Mouse (Mus musculus) adrenal gland (tissue): ENCODE data around the gene Cilp.
"Not testable (repeated sequence)": the region's sequence is repeated elsewhere in the genome, so short reads cannot be mapped to it uniquely, and the experiment has no call there.

ENCODE experiments used
- intact Hi-C: fragments of 180-260 bp; cut with DNase I; formaldehyde crosslinking; loops from one replicate; pipeline ENCODE4 v1.15.1; 2025

Gene Cilp

DNA sequence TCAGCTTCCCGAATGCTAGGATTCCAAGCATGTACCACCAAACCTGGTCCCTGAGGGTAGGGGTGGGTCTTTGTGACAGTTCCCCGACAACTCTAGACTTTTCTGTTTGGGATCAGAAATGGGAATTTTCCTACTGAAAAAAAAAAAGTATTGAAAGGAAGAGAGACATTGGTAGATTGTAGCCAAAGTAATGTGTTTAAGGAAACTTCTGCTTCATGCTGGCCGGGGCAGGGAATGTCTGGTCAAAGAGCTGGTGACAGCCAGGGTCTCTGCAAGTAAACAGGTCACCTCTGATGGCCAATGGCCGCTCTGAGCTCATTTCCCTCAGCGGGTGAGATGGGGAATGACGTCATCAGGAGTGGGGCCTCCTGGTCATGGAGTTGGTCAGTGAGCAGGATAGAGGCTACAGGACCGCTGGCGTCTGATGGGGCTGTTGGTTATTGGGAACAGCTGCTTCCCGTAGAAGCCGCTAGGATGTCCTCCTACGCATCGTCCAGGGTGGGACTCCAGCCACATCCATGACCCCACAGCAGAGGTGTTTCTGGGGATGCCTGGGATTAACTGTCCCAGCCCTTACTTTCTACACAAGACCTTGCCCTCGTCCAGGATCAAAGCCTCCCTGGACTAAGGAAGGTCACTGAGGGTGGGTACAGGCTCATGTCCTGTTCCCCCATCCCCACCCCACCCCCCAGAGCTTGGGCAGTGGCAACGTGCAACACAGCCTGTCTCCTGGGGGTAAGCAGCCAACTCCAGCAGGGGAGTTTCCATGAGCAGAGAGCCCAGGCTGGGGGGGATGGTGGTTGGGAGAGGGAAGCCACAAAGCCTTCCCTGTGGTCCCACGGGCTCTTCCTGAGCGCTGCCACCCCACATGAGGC lies 17.2 kb upstream of the Cilp start:
- intact Hi-C loops, result no loop called here

DNA sequence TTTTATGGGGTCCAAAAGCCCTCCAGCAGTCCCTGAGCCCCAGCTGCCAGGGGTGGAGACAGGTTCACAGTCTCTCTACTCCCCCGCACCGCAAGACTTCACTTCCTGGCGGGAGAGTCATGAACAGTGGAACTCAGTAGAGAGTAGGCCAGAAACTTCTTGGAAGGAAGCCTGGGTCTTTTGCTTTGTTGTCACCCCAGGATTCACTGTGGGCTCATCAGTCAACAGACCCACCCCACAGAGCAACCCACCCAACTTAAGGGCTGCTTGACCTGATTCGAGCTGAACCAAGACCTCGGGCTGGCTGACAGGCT lies 16.6 kb upstream of the Cilp start:
- intact Hi-C loops, result no loop called here

GRCm38 (mm10) chr9:65252026-65252425 lies 13.0 kb upstream of the Cilp start:
- intact Hi-C loops, result no loop called here

GRCm38 (mm10) chr9:65255906-65256600 lies 8.9 kb upstream of the Cilp start:
- intact Hi-C loops, result no loop called here

DNA sequence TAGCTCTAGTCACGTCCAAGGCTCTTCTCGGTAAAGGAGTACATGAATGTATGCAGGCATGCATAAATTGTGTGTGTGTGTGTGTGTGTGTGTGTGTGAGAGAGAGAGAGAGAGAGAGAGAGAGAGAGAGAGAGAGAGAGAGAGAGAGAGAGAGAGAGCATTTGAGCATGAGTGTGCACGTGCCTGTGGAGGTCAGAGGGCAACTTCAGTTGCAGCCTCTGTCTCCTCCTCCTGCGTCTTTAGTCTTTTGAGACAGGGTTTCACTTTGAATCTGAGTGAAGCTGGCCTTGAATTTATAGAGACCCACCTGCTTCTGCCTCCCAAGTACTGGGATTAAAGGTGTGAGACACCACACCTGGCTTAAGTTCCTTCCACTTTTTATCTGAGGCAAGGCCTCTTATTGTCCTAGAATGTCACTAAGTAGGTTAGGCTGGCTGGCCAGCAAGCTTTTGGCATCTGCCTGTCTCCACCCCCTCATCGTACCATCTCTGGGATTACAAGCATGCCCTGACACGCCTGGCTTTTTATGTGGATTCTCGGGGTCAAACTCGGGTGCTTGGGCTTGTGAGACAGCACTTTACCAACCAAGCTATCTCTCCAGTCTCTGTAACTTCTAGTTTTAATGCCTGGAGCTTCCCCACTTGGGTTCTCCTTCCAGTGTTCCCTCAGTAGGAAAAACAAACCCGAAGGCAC lies 7.6 kb upstream of the Cilp start:
- intact Hi-C loops, result no loop called here

DNA sequence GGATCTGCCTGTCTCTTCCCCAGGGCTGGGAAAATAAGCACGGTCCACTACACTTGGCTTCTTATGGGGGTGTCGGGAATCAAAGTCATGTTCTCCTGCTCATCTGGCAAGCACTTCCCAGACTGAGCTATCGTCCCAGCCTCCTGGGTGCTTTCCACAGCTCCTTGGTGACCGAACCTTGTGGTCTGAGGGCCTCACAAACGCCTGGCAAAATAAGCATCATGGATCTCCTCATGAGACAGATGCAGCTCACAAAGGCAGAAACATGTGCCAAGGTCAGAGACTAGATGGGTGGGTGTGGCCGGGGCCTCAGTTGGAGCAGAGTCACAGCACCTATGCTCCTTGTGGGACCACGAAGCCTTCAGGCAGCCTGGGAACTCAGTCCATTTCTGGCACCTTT lies 5.6 kb upstream of the Cilp start:
- intact Hi-C loops, result no loop called here

- intact Hi-C loops, result no loop called here
Observed at GRCm38 (mm10) chr9:65261591-65262230, 3.3 kb upstream of the Cilp start.

DNA sequence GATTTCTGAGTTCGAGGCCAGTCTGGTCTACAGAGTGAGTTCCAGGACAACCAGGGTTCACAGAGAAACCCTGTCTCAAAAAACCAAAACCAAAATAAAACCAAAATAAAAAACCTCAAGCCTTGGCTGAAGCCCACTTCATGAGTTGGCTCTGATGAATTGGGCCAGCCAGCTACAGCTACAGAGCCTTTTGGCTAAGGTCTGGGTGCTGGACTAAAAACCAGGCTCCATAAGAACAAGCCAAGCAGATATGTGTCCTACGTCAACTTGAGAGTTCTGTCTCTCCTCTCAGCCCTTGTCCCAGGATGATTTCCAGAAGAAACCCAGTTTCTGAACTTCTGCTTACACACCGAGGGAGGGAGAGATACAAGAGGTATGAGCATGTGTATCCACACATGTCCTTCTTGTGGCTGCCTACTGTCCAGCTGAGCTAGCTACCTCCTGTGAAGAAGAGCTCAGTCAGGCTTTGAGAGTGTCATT lies 2.3 kb upstream of the Cilp start:
- intact Hi-C loops, result no loop called here

DNA sequence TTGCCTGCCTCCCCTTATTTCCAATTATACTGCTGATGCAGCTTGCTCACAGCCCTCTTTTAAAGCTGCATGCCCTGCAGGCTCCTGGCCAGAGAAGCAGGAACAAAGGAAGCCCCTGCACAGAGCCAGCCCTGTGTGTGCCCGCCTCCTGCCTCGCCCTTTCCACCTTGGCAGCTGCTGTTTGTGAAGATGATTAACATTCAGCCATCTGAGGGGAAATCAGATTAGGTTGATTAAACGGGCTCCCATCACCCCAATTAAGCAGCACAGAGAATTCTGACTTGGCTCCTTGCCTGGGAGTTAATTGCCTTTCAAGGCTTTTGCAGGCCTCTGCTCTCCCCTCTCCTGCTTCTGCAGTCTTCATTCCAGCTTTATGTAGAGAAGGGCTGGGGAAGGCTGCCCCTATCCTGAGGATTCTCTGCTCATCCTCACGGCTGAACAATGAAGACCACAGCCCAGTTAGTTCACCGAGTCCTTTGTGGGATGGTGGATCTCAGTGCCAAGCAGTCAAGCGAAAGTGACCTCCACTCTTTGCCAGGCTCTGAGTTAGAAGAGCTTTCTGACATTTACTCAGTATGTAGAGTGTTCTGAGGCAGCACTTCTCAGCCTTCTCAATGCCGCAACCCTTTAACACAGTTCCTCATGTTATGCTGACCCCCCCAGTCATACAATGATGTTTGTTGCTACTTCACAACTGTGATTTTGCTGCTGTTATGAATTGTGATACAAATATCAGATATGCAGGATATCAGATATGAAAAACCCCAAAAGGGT lies 2.9 kb downstream of the Cilp start:
- intact Hi-C loops, result no loop called here

DNA sequence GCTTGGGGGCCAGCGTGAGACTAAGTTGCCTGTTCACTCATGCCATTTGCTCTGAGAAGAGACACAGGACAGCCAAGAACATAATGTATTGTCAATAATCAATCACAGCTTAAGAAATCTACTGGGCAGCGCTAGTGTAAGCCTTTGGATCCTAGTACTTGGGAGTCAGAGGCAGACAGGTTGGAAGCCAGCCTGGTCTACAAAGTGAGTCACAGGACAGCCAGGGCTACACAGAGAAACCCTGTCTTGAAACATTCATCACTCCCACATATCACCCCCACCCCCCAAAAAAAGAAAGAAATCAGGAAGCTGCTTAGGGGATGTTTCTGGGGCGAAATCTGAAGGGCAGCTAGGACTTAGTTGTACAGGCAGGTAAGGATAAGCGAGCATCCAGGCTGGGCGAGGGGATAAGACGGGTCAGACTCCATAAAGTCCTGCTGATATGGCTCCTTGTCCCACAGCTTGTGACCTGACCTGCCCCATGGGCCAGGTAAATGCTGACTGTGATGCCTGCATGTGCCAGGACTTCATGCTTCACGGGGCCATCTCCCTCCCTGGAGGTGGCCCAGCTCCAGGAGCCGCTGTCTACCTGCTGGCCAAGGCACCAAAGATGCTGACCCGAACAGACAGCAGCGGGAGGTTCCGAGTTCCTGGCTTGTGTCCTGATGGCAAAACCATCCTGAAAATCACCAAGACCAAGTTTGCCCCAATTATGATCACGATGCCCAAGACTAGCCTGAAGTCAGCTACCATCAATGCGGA lies 8.2 kb downstream of the Cilp start:
- intact Hi-C loops, result no loop called here

- intact Hi-C loops, result no loop called here
Observed at GRCm38 (mm10) chr9:65273873-65274272, 8.9 kb downstream of the Cilp start.

- intact Hi-C loops, result not testable (repeated sequence)
Observed at GRCm38 (mm10) chr9:65274851-65275250, 9.9 kb downstream of the Cilp start.

DNA sequence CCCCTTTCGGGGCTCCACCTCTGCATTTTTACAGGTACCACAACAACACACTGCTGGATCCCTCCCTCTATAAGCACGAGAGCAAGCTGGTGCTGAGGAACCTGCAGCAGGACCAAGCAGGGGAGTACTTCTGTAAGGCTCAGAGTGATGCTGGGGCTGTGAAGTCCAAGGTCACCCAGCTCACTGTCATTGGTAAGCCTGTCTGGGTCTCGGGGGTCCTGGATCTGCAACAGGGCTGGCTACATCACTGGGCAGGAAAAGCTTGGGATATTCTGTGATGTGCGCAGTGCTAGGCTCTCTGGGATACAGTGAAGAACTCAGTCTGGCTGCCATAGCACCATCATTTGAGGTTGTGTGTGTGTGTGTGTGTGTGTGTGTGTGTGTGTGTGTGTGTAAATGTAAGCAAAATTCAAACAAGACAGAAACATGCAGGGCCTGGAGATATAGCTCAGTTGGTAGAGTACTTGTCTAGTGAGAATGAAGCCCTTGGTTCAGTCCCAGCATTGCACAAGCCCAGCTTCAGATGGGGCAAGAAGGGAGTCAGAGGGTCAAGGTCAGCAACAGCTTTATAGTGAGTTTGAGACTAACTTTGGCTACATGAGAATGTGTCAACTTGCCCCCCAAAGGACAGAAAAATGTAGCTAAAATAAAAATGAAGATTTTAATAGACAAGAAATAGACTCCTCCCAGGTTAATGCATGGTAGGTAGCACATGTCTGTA lies 11.0 kb downstream of the Cilp start:
- intact Hi-C loops, result no loop called here

DNA sequence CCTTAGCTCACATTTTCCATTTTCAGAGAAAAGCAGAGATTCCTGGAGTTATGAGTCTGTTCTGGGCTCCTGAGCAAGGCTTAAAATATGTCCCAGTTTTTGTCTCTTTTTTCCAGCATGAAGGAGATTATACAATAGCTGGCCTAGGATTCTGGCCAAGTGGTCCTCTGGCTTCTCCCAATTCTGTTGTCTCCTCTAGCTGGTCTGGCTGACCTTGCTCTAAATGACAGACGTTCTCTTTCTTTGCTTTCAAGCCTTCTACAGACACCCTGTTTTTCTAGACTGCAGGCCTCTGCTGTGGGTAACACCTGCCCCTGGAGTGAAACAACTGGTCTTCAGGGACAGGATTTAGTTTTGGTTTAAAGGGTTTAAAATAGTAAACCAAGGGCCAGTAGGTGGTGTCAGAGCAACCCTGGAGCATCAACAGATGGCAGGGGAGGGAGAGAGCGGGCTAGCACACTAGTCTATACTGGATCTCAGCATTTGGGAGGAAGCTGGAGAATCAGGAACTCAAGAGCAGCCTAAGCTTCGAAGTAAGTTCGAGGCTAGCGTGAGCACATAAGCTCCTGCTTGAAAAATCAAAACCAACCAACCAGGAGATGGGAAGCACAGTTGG lies 16.7 kb downstream of the Cilp start:
- intact Hi-C loops, result loop anchor here (5.0 kb wide), 3 partner anchors 54 to 144 kb away; partner anchors contain the start of gene Parp16

GRCm38 (mm10) chr9:65283301-65283700 lies 18.3 kb downstream of the Cilp start:
- intact Hi-C loops, result loop anchor here (5.0 kb wide), 3 partner anchors 56 to 146 kb away; partner anchors contain the start of gene Parp16

DNA sequence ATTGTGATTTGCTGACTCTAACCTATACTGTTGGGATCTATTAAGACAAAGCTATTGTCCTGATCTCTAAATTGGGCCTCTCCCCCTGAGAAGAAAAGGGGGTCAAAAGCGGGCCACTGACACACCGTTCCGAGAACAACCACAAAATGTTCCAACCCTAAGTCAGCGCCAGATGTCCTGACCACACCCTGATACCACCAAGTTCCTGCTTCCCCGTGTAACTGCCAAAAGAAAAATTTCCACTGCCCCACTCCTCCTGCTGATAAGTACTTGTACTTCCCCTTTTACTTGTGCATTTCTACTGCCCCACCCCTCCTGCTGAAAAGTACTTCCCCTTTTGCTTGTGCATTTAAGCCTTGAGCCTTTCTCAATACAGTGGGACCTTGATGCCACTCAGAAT lies 23.3 kb downstream of the Cilp start:
- intact Hi-C loops, result not testable (repeated sequence)

- intact Hi-C loops, result no loop called here
Observed at GRCm38 (mm10) chr9:65289988-65290387, 25.0 kb downstream of the Cilp start.

DNA sequence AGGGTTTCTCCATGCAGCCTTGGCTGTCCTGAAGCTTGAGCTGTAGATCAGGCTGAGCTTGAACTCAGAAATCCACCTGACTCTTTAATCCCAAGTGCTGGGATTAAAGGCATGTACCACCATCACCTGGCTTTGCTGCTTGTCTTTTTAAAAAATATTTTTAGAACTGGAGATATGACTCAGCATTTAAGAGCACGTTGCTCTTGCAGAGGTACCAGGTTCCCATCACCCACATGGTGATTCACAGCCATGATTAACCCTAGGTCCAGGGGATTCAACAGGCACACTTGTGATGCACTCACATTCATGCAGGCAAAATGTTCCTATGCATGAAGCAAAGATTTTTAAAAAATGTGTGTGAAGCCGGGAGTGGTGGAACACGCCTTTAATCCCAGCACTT lies 27.4 kb downstream of the Cilp start:
- intact Hi-C loops, result no loop called here

DNA sequence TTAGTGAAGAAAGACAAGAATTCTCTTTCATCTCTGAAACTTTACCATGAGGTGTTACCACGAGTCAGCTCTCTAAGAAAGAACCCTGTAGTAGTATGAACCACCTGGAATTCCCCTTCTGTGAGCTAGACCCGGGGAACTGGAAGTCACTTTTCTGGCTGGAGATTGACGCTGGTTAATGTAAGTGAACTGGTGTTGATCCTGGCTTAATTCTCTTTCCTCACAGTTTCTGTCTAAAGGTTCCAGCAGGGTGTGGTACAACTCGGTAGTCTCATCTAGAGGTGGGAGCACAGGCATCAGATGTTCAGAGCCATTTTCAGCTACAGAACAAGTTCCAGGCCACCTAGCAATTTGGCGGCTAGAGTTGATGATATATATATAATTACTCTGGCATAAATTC lies 28.1 kb downstream of the Cilp start:
- intact Hi-C loops, result no loop called here
